Mouse (Mus musculus) megakaryocyte-erythroid progenitor cell, adult 5-6 weeks (primary cell): ENCODE data around the gene Trp53. TPM values are rescaled to one million over a fixed set of nuclear protein-coding genes. Genes with fewer than 3 reads are reported as not detected.
A peak's percentile ranks its signal among the peaks of the same experiment; 100 is the strongest.
"Not testable (repeated sequence)": the region's sequence is repeated elsewhere in the genome, so short reads cannot be mapped to it uniquely, and the experiment has no call there.

Experiments
- ATAC-seq: replicated peaks from 2 replicates; pipeline ENCODE4 v1.8.0; 2016; ENCODE audit warnings: mild to moderate bottlenecking, inconsistent platforms; ENCODE audit not compliant: severe bottlenecking, poor library complexity, low FRiP score, low TSS enrichment
- total RNA-seq, 2 experiments: library from RNA; stranded (forward) in 1 of 2; stranded (reverse) in 1 of 2; fragments of 200-1000, 215-1000 nt in 1 of 2; fragments of >200 nt in 1 of 2; fragmentation: Nextera tagmentation in 1 of 2; gene quantifications; 2 replicates each; pipeline ENCODE4 v1.2.3; 2014 to 2017

The Trp53 gene
- total RNA-seq, 2 experiments from 2014 or later: 109 to 348 TPM

DNA sequence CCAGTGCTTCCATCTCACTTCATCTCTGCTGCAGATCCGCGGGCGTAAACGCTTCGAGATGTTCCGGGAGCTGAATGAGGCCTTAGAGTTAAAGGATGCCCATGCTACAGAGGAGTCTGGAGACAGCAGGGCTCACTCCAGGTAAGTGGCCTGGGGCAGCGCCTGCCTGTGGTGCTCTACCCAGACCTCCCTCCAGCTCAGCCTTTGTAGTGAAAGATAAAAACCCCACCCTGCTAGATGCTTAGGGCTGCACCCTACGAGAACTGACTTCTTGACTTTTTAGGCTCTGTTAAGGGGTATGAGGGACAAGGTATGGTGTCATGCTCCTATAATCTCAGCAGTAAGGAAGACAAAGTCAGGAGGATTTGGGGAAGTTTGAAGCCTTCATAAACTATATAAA, 10.5 kb downstream of the Trp53 start:
- no peak for ATAC-seq

DNA sequence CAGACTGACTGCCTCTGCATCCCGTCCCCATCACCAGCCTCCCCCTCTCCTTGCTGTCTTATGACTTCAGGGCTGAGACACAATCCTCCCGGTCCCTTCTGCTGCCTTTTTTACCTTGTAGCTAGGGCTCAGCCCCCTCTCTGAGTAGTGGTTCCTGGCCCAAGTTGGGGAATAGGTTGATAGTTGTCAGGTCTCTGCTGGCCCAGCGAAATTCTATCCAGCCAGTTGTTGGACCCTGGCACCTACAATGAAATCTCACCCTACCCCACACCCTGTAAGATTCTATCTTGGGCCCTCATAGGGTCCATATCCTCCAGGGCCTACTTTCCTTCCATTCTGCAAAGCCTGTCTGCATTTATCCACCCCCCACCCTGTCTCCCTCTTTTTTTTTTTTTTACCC, 11.3 kb downstream of the Trp53 start:
- ATAC-seq: no peak

DNA sequence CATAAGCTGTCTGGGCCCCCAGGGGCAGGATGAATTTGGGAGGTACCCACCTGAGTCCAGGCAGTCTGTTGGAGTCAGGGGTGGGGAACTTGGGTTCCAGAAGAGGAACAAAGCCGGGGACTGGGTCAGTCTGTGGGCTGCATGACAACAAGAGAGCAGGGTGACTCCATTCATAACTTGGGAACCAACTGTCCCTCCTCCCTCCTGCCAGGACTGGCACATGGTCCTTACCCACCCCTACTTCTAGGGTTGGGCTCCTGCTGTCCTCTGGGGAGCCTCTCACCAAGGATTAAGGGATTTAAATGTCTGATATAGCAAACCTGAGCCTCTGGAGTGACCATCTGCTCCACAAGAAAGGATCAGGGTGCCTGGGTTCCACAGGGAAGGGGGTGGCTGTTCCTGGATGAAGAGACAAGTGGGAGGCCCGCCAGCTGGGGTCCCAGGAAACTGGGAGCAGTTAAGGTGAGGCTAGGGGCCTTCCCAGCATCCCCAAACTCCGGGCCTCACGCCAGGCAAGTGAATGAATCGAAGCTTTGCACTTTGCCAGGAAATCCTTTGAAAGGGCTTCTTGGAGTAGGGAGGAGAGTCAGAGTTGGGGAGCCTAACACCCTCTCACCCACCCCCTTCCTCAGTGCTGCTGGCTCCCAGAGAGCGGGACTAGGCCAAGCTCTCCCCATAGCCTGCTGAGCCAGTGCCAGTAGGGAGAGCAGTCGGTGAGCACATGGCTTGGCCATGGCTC, 11.9 kb downstream of the Trp53 start:
- no peak for ATAC-seq

DNA sequence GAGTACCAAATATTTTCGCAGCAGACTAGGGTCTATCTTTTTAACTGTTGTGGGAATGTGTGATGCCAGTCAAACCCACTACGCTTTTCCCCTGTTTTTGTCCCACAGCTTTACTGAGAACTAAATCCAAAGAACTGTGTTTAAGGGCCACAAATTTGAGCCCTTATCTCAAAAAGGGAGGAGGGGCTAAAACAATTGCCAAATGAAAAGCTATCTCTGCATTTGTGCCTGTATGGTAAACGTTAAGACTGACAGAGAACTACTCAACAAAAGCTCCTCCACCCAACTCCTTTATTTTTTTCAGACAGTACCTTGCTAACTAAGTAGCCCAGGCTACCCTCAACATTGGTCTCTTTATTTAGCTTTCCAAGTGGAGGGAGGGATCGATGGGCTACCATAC, 12.6 kb downstream of the Trp53 start:
- ATAC-seq: peak; percentile 19; the same call in 1 of the 2 replicates

DNA sequence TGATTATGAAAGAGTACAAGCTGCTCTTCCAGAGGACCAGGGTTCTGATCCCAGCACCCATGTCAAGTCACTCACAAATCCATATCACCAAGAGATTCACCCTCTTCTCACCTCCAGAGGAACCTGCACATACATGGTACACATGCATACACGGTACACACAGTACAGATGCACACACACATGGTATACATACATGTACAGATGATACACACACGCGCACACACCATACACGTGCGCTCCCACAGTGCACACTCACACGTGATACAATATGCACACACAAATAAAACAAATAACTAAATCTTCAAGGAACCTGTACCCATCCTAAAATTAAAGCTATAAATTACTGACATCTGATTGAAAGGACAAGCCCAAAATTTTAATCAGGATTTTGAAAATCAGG, 14.7 kb downstream of the Trp53 start:
- no peak for ATAC-seq

DNA sequence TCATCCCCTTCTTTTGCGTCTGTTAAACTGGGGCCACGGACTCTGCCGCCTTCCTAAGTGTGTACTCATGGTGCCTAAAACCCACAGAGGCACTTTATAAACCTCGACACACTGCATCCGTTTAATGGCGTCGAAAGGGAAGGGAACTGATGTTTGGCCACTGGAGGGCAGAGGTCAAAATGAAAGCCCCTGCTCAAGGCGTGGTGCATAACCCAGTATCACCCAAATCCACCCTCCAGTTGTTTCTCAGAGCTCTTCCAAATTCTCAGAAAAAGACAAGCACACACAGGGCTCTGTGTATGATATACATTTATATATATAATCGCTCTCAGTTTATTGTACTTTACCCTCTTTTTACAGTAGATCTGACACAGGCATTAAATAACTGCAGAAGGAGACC, 19.3 kb downstream of the Trp53 start:
- no peak for ATAC-seq

DNA sequence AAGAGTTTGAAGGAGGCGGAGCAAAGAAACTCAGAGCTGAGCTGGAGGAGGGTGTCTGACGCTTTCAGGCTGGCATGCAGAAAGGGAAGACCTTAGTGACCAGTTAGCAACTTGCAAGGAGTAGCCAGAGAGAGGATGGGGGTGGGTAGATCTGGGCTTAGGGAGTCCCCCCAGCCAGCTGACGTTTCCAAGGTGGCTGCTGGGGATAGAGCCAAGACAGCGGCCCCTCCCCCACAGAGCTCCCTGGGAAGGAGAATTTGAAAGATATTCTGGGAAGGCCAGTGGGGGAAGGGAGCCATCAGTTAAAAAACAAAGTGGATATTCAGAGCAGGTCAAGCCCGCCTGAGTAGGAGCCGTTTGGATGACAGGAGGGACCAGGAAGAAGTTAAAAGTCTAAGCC, 19.9 kb downstream of the Trp53 start:
- ATAC-seq: no peak

DNA sequence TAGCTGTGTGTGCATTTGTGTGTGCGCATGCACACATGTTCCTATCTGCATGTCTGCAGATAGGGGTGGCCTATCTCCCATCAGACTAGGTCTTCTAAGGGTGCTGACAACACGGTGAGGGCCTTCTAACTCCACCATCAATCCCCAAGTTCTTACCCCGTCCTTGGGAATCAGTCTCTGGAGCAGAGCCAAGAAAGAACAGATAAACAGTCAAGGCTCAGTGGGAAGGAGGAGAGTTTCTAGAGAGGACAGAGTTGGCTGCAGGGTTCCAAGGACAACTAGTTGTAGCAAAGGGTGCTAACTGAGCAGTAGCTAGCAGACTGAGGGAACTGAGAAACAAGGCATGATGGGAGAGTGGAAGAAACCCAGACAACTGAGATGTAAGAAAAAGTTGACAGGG, 21.6 kb downstream of the Trp53 start:
- no peak for ATAC-seq

DNA sequence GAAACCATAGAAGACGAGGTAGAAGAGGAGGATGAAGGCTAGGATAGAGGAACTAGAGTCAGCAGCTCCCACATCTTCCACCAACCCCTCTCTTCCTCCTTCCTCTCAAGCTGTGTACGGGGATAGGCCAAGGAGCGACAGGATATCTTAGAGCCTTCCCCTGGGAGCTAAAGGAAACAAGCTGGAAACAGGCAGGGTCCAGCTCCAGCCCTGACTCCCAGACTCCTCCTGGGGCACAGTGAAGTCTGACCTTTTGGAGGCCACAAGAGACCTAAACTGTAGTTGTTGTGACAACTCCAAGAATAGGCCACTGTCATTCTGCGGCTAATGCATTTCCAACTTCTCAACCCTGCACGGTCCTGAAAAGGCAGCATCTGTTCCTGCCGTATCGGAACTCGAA, 23.4 kb downstream of the Trp53 start:
- ATAC-seq: no peak

DNA sequence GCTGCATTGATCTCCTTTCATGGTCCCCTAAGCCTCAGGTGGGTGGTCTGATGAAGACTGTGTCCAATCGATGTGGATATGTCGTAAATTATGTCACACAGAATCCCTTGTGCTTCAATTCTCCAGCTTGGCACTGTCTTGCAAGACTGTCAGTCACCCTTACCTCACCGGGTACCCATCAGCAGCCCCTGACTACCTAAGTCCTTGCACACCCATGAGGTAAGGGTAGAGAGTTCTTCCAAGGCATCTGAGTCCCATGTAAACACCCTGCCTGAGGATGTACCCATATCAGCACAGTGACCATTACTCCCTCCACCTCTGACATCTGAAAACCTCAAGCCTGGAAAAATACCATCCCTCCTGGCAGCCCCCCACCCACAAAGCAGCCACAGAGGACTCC, 24.2 kb downstream of the Trp53 start:
- ATAC-seq: no peak

DNA sequence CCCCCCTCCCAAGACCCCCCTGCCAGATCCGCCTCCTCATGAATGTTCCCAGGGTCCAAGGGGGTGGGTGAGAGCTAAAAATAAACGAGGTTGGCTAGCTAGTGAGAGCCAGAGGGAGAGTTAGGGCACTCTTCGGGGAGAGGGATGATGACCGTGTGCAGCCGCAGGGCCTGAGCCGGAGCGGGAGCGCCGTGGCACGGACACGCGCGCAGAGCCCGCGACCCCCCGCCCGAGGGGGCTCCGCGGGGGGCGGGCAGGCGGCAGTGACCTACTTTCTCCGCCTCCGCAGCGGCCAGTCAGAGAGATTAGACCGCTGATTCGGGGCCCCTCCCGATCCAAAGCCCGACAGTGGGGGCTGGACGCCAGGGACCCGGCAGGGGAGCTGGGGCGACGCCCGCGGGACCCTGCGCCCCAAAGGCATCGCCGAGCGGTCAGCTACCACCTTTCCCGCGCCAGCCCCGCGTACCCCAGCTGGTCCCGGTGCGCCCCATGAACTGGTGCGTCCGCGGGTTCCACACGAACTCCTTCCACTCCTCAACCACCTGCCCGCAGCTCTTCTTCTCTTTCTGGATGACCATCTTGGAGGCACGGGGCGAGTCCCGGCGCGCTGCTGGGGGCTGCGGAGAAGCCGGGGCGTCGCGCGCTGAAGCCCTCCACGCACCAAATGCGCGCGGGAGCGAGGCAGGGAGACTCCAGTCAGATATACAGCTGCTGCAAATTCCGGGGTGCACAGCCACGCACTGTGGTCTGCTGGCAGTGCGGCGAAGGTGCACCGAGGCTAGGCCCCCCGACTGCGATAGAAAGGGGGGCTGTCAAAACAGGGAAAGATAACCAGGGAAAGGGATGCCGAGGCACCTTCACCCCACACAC, 24.9 kb downstream of the Trp53 start:
- 0 out of 2 replicates have a peak, but pooled peaks have one; percentile 4 for ATAC-seq

DNA sequence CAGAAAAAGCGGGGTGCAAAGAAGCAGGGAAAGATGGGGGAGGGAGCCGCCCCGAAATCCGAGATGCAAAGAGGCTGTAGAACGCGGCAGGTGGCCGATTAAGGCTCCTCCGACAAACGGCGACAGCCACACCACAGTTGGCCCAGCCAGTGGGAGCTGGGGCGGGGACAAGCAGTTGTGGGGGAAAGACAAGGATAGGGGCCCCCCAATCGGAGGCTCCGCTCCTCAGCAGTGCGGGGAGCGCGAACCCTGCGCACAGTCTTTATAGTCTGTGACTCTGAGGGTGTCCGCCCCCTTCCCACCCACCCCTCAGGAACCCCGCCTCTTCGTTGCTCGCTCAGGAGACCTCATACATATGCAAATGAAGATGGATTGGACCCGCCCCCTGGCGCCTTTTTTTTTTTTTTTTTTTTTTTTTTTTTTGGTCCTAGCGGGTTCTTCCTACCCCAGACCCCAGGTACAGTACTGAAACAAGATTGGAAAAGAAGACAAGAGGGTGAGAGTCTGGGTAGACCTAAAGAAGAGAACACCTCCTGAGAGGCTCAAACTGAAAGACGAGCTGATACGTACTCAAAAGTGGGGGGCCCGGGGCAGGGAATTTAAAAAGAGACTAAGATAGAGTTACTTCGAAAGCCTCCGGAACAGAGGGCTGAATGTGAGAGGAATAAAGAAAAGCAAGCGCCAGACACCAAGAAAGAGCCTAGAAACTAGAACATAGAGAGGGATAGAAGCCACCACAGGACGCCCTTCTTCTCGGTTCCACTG, 25.7 kb downstream of the Trp53 start, which contains the start of gene Atp1b2:
TSS of gene Atp1b2 (minus strand) at position 217 of the 765 bp plus-strand sequence.
- peak; percentile 89 for ATAC-seq

DNA sequence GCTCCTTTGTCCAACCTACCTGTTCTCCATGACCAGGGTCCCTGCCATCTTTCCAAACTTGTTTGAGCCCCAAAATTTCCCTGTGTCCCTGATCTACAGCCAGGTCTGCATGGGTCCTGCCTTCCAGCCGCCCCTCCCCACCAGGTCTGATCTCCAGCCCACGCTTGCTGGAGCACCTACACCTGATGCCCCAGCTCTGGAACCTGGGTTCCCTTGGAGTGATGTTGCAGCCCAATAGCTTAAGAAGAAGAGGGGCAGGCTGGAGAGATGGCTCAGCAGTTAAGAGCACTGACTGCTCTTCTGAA, 26.3 kb downstream of the Trp53 start:
- ATAC-seq: no peak

DNA sequence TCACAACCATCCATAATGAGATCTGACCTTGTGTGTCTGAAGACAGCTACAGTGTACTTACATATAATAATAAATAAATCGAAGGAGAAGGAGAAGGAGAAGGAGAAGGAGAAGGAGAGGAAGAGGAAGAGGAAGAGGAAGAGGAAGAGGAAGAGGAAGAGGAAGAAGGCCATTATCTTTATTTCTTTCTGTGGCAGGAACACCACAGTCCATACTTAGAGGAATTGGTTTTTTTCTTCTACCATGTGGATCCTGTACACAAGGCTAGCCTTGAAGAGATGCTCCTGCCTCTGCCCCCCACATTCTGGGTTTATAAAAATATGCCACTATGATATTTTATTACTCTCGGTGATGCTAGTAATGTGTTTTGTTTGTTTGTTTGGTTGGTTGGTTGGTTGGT, 26.7 kb downstream of the Trp53 start:
- no peak for ATAC-seq

DNA sequence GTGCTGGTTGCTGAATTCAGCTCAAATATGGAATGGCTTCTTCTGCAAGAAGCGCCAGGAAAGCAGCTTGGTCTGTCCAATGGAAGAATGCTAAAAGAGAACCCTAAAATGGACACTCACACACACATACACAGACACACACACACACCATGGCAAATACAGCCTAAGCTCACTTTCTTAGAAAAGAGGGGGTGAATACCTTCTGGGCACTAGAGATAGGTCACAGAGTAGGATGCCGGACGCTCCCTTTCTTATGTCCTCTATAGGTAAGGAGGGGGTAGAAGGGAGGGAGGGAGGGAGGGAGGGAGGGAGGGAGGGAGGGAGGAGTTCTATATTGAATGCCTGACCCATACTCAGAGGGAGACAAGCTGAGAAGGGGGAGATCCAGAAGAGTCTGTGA, 28.4 kb downstream of the Trp53 start:
- no peak for ATAC-seq

DNA sequence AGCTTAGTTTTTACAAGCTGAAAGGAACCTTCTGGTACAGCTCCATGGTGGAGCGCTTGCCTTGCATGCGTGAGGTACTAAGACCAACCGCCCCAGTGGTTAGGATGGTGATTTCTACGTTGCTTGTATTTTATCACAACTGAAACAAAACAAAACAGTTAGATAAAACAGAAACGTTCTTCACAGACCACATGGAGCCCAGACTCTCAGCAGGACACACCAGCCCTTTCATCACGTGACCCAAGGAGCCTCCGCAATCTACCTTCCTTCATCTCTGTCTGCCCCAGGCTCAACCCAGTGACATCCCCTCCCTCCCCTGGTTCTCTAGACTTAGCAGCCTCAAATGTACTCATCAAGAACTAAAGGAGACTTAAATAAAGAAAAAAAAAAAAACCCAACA, 29.3 kb downstream of the Trp53 start:
- peak; percentile 45 for ATAC-seq

DNA sequence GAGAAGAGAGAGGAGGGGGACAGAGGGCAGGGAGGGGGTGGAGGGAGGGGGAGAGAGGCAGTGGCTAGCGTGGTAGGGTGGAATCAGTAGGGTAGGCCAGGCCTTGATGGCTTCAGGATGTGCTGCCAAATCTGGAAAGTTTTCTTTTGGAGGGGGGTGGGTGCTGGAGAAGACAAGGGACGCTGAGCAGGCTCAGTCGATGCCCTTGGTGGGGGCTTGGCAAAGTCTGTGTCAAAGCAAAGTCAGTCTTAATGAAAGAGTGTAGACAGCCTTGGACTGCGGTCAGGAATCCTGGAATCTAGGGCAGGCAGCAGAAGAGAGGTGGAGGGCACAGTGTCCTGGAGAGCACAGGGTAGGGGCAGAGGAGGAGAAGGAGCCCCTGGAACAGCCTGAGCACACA, 30.7 kb downstream of the Trp53 start:
- ATAC-seq: no peak

DNA sequence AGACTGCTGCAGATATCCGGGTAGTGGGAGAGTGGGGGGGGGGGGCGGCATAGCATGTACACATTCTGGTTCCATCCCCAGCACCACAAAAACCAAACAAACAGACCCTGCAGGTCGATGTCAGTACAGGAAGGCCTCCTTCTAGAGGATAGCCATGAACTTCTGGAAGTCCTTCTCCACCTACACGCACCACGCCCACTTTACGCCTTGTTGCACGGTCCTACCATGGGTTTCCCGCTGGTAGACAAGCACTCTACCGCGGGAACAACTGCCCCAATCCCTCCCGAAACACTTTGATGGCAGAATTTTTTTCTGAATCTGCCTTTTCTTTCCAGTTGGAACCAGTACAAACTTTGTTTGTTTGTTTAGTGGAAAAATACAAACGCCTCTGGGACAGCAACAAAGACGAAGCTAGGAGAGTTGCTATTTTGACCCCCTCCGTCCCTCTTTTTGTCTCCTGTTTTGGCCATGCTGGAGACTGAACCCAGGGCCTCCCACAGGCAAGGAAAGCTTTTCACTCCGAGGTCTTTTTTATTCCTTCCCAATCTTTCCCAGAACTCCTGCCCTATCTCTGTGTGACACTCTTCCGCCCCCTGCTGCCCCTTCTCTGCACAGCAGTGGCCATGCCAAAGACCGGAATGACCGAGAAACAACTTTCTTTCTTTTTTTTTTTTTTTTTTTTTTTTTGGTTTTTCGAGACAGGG, 33.5 kb downstream of the Trp53 start:
- no peak for ATAC-seq

DNA sequence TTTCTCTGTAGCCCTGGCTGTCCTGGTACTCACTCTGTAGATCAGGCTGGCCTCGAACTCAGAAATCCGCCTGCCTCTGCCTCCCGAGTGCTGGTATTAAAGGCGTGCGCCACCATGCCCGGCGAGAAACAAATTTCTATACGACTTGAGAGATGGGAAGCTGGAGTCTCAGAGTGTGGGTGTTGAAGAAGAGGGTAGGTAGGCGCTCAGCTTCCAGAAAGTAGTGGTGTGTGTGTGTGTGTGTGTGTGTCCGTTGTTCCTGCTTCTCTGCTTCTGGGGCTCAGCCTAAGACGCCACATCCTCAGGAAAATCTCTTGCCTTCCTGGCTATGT, 34.1 kb downstream of the Trp53 start:
- ATAC-seq: not testable (repeated sequence)

DNA sequence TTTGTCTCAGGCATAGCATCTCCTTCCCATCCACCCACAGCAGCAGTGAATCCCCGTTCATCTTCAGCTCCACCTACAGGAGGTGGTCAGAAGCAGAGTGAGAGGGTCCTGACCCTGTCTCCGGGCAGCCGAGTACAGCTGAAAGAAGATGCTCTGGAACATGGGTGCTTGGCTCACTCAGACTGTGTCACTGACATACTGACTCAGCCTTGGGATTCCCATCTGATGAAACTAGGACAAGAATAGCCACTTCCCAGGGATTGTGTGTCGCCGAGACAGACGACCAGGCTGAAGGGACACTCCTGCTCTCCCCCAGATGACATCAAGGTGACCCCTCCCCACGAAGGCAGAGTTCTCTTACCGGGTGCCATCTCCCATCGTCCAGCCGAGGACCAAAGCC, 36.6 kb downstream of the Trp53 start:
- no peak for ATAC-seq
